Mouse (Mus musculus) G1E (cell line): ENCODE data around the gene Col4a1. TPM values are rescaled to one million over a fixed set of nuclear protein-coding genes. Genes with fewer than 3 reads are reported as not detected.

Source experiments
- ATAC-seq: 2 replicates; pipeline ENCODE4 v1.8.0; 2016; ENCODE audit warnings: mild to moderate bottlenecking; ENCODE audit not compliant: insufficient number of reproducible peaks, poor library complexity, low FRiP score, severe bottlenecking; ENCODE audit errors: extremely low read depth
- DNase-seq: peaks from one replicate; pipeline ENCODE4 v3.0.0; 2012; ENCODE audit warnings: low spot score
- H3K27me3 ChIP-seq: 2 replicates; pipeline ENCODE4 v1.6.1; 2012; ENCODE audit warnings: mild to moderate bottlenecking, low read length, inconsistent platforms; ENCODE audit not compliant: insufficient read depth
- H3K36me3 ChIP-seq: replicated peaks from 2 replicates; pipeline ENCODE3; 2012; ENCODE audit warnings: mild to moderate bottlenecking, inconsistent platforms
- H3K4me1 ChIP-seq: 2 replicates; pipeline ENCODE4 v1.6.1; 2012; ENCODE audit warnings: low read depth, low read length, inconsistent platforms, mixed read lengths; ENCODE audit not compliant: insufficient read depth
- H3K4me3 ChIP-seq: 2 replicates; pipeline ENCODE4 v1.5.1; 2012; ENCODE audit warnings: low read depth, mild to moderate bottlenecking, inconsistent platforms, low read length, moderate library complexity, mixed read lengths
- H3K9me3 ChIP-seq: replicated peaks from 2 replicates; pipeline ENCODE4 v1.6.1; 2012; ENCODE audit warnings: inconsistent platforms
- CTCF ChIP-seq: IDR thresholded peaks from 2 replicates; pipeline ENCODE4 v1.5.1; 2012; ENCODE audit warnings: low read depth, low read length, inconsistent platforms, mixed read lengths
- GATA1 ChIP-seq: IDR thresholded peaks from 2 replicates; pipeline ENCODE4 v1.6.1; 2012; ENCODE audit warnings: borderline replicate concordance, low read length, inconsistent platforms, mixed read lengths
- GATA2 ChIP-seq: IDR thresholded peaks from 2 replicates; pipeline ENCODE4 v1.6.1; 2012; ENCODE audit warnings: low read depth, low read length, inconsistent platforms, borderline replicate concordance
- POLR2AphosphoS5 ChIP-seq: IDR thresholded peaks from 2 replicates; pipeline ENCODE4 v1.6.1; 2012; ENCODE audit warnings: low read depth, low read length, inconsistent platforms; ENCODE audit not compliant: insufficient replicate concordance
- TAL1 ChIP-seq: conservative IDR thresholded peaks from 2 replicates; pipeline ENCODE4 v1.6.1; 2012; ENCODE audit warnings: low read depth, low read length, inconsistent platforms, mixed read lengths
- polyA plus RNA-seq: library from polyadenylated mRNA; stranded (reverse); fragments of >175 nt; gene quantifications from 2 replicates; pipeline ENCODE4 v1.2.3, GENCODE M21; 2012
- total RNA-seq, 2 experiments: library from RNA; stranded (forward) in 1 of 2; stranded (reverse) in 1 of 2; fragments of 200-1000 nt in 1 of 2; fragments of >200 nt in 1 of 2; fragmentation: Nextera tagmentation in 1 of 2; gene quantifications; 2 replicates each; pipeline ENCODE4 v1.2.3; 2014 to 2017

The Col4a1 gene
- total and polyA plus RNA-seq, 3 experiments: 0.05 TPM; not detected in 2

DNA sequence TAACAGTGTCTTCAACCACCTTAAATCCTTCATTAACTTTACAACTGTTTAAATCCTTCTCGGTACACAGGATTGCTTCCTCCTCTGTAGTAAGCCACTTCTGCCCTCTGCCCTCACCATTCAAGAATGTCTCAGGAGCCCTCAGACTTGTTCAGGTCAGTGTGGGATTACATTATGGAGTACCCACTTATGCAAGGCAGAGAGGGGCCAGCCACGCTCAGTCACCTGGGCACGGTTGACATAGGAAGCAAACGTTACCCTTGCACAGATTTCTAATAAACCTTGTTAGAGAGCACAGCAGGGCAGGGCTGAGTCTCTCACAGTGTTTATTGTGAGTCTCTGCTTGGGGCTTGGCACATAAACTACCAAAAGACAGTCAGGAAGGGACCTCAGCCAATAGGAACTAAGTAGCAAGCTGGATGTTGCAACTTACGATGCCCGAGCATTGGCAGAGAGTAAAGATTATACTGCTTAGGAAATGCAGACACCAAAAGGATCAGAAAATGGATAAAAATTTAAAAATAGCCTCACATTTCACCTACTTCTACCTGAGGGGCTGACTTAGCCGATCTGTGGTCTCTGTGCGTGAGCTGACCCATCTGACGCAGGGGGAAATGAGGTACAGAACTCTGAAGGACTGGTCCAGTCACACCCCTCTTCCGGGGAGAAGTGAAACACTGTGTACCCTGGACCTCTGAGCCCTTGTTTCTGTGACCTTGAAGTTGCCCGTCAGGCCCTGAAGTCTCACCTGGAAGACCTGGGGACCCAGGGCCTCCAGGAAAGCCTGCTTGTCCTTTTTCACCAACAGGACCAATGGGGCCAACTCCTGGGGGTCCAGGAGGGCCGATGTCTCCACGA lies 86.8 kb downstream of the Col4a1 start:
- DNase-seq (no peak), ATAC-seq (no peak)
- Histone ChIP-seq H3K4me1 (no peaks in the 10 kb centered on the region), H3K36me3 (no peaks in the 10 kb centered on the region), H3K9me3 (no peaks in the 10 kb centered on the region), H3K27me3 (peaks cover 16% of the 10 kb centered on the region), H3K4me3 (no peak overlapping the region)
- no peak for TF ChIP-seq CTCF
- TF ChIP-seq POLR2AphosphoS5: no peak
- TF ChIP-seq TAL1: no peak
- no peak for TF ChIP-seq GATA1
- no peak for TF ChIP-seq GATA2

DNA sequence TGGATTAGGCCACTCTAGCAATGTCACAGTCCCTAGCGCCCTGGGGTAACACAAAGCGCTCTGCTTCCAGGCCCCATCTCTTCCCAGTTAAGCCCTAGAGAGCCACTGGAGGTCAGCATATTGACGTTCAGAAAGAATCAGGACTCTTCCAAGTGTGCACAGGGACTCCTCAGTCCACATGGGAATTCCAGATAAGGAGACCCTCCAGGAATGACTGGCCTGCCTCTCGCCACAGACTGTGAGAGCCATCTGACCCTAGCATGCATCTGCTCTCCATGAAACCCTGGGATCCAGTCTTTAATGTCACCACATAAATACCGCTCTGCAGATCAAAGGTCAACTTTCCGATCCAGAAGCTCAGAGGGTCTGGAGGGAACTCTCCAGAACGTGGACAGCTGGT lies 88.4 kb downstream of the Col4a1 start:
- H3K9me3 ChIP-seq: no peaks in the 10 kb centered on the region
- TF ChIP-seq GATA1 (no peak), CTCF (no peak), GATA2 (no peak)
- ATAC-seq (no peak), DNase-seq (no peak)
- no peak overlapping the region for H3K4me3 ChIP-seq
- H3K4me1 ChIP-seq: no peaks in the 10 kb centered on the region
- H3K27me3 ChIP-seq: peaks cover 13% of the 10 kb centered on the region
- no peaks in the 10 kb centered on the region for H3K36me3 ChIP-seq

- no peak for ATAC-seq
- Histone ChIP-seq H3K27me3 (peaks cover 13% of the 10 kb centered on the region), H3K9me3 (no peaks in the 10 kb centered on the region), H3K4me3 (no peak overlapping the region), H3K36me3 (no peaks in the 10 kb centered on the region), H3K4me1 (no peaks in the 10 kb centered on the region)
- no peak for TF ChIP-seq POLR2AphosphoS5
- no peak for TF ChIP-seq TAL1
- TF ChIP-seq CTCF: no peak
- TF ChIP-seq GATA1: no peak
- TF ChIP-seq GATA2: no peak
- no peak for DNase-seq
Observed at GRCm38 (mm10) chr8:11221353-11221752, 91.3 kb downstream of the Col4a1 start.

GRCm38 (mm10) chr8:11219282-11219681 lies 93.3 kb downstream of the Col4a1 start:
- Histone ChIP-seq H3K4me1 (no peaks in the 10 kb centered on the region), H3K4me3 (no peak overlapping the region), H3K36me3 (no peaks in the 10 kb centered on the region), H3K27me3 (peaks cover 13% of the 10 kb centered on the region), H3K9me3 (no peaks in the 10 kb centered on the region)
- TF ChIP-seq GATA1 (no peak), POLR2AphosphoS5 (no peak), TAL1 (no peak), GATA2 (no peak), CTCF (no peak)
- DNase-seq (no peak), ATAC-seq (no peak)

DNA sequence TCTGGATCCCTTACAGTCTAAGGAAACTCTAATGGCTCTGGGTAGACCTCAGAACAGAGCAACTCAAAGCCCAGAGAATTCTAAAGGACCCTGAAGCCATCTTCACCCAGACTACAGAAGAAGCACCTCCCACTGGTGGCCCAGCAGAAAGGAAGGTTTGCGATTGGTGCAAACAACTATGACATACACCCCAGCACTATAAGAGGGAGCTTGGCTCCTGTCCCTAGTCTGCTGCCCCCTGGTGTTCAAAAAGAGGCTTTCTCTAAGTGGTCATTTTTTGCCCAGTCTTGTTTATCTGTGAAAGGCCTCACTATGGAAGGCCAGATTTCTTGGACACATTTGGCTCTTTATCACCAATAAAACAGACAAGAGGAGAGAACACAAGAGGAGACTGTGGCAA lies 97.4 kb downstream of the Col4a1 start:
- TF ChIP-seq GATA2 (no peak), CTCF (peak; percentile 38), POLR2AphosphoS5 (no peak), TAL1 (no peak)
- peak; percentile 58 for DNase-seq

DNA sequence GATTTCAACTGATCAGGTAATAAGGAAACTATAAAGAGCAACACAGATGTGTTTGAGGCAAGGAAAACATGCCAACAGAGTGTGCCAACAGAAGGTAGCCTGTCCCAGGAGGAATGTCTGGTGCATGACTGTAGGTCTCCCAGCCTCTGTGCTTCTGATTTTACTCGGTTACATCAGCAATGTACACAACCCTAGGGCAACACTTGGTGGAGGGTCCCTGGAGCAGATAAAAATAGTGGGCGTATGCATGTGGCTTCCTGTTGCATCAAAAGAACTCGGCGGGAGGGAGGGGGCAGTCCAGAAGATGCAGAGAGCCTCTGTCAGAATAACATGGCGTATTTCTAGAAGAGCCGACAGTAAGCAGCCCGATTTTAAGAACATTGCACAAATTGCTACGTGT lies 106.1 kb downstream of the Col4a1 start:
- Histone ChIP-seq H3K9me3 (no peaks in the 10 kb centered on the region), H3K27me3 (peaks cover 11% of the 10 kb centered on the region; the same call in 1 of the 2 replicates), H3K36me3 (no peaks in the 10 kb centered on the region), H3K4me1 (no peaks in the 10 kb centered on the region), H3K4me3 (no peak overlapping the region)
- no peak for DNase-seq
- ATAC-seq: no peak
- TF ChIP-seq CTCF: no peak
- TF ChIP-seq TAL1: no peak
- TF ChIP-seq POLR2AphosphoS5: no peak
- no peak for TF ChIP-seq GATA2
- TF ChIP-seq GATA1: no peak

More for the DNA sequence above, 97.4 kb downstream of the Col4a1 start:
- H3K4me1 ChIP-seq: no peaks in the 10 kb centered on the region
- H3K36me3 ChIP-seq: no peaks in the 10 kb centered on the region
- H3K9me3 ChIP-seq: no peaks in the 10 kb centered on the region
- no peak overlapping the region for H3K4me3 ChIP-seq
- H3K27me3 ChIP-seq: peaks cover 11% of the 10 kb centered on the region
- peak; percentile 49; the same call in 1 of the 2 replicates for ATAC-seq
